Mouse (Mus musculus): ENCODE data around the gene Cdh15. TPM values are rescaled to one million over a fixed set of nuclear protein-coding genes. Genes with fewer than 3 reads are reported as not detected.

Gene Cdh15
- total and polyA plus RNA-seq, 3 experiments: not detected

DNA sequence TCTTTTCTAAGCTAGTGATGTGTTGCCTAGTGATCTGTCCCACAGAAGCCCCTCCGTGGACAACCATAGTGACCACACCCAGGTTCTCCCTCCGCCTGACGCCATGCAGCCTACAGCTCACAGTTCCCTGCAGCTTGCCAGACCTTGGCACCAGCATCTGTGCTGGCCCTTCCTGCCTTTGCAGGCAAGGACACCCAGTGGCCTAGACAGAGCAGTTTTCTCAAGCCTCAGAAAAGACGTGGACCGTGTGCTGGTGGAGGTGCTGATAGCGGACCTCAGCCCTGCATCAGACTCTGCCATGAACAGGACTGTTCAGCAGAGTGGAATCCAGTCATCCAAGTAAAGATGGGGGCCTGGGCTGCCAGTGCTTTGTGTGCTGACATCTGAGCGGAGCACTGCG lies 37.4 kb upstream of the Cdh15 start:
- no peaks in the 10 kb centered on the region for H3K36me3 ChIP-seq (ENCODE audit: control insufficient read depth, insufficient read depth, low read length)
- no peak overlapping the region for H3K27ac ChIP-seq
- TF ChIP-seq POLR2A (IDR thresholded peaks at IDR 0.05; ENCODE audit: insufficient read depth, low read depth, low read length) (no peak), EP300 (IDR thresholded peaks at IDR 0.05; ENCODE audit: insufficient read depth, low read depth, low read length) (no peak), CTCF (IDR thresholded peaks at IDR 0.05) (peak; percentile 16)
- H3K4me1 ChIP-seq (ENCODE audit: control insufficient read depth, insufficient read depth, low read length): no peaks in the 10 kb centered on the region
- DNase-seq: no peak
- no peaks in the 10 kb centered on the region for H3K27me3 ChIP-seq (ENCODE audit: control insufficient read depth, insufficient read depth, low read length)
- intact Hi-C loops (cut with DNase I): loop anchor here (5.0 kb wide), 2 partner anchors 133 to 193 kb away; no protein-coding TSS in a partner anchor
- no peak overlapping the region for H3K9ac ChIP-seq (ENCODE audit: low read depth, low read length)
- H3K4me3 ChIP-seq: no peak overlapping the region
- 73% methylated on average over 8 of the region's 8 CpGs for WGBS
- no peaks in the 10 kb centered on the region for H3K79me2 ChIP-seq (replicated peaks; ENCODE audit: control insufficient read depth, insufficient read depth, low read length)

DNA sequence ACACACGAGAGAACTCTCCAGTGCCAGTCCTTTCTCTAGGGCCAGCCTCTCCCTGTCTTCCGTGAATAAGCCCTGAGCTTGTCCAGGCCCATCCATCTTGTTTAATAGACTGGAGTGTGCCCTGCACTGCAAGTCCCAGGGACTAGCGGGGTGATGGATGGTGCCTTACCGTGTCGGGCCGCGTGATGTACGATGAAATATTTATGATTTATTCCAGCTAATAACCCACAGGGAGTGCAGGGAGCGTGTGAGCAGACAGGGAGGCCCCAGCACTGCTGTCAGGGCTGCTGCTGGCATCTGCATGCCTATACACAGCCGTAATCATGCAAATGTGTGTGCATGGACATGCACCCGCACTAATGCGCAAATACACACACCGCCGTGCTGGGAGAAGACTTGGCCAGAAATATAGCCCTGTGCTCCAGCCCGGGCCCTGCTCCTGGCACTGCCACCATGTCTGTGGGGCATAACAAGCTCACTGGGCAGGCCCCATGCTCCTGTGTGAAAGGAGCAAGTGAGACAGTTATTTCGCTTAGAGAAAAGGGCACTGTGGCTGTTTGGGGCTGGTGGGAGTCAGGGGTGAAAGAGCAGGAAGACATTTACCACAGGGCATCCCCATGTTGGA lies 35.8 kb upstream of the Cdh15 start:
- TF ChIP-seq CTCF (IDR thresholded peaks at IDR 0.05): no peak
- TF ChIP-seq POLR2A (IDR thresholded peaks at IDR 0.05; ENCODE audit: insufficient read depth, low read depth, low read length): no peak
- TF ChIP-seq EP300 (IDR thresholded peaks at IDR 0.05; ENCODE audit: insufficient read depth, low read depth, low read length): no peak
- Histone ChIP-seq H3K9ac (ENCODE audit: low read depth, low read length) (no peak overlapping the region), H3K27ac (no peak overlapping the region), H3K36me3 (ENCODE audit: control insufficient read depth, insufficient read depth, low read length) (no peaks in the 10 kb centered on the region), H3K4me3 (no peak overlapping the region), H3K4me1 (ENCODE audit: control insufficient read depth, insufficient read depth, low read length) (no peaks in the 10 kb centered on the region), H3K79me2 (replicated peaks; ENCODE audit: control insufficient read depth, insufficient read depth, low read length) (no peaks in the 10 kb centered on the region), H3K27me3 (ENCODE audit: control insufficient read depth, insufficient read depth, low read length) (no peaks in the 10 kb centered on the region)
- DNase-seq: no peak
- intact Hi-C loops (cut with DNase I): loop anchor here (5.0 kb wide), 2 partner anchors 135 to 195 kb away; no protein-coding TSS in a partner anchor
- 94% methylated on average over 16 of the region's 16 CpGs for WGBS

DNA sequence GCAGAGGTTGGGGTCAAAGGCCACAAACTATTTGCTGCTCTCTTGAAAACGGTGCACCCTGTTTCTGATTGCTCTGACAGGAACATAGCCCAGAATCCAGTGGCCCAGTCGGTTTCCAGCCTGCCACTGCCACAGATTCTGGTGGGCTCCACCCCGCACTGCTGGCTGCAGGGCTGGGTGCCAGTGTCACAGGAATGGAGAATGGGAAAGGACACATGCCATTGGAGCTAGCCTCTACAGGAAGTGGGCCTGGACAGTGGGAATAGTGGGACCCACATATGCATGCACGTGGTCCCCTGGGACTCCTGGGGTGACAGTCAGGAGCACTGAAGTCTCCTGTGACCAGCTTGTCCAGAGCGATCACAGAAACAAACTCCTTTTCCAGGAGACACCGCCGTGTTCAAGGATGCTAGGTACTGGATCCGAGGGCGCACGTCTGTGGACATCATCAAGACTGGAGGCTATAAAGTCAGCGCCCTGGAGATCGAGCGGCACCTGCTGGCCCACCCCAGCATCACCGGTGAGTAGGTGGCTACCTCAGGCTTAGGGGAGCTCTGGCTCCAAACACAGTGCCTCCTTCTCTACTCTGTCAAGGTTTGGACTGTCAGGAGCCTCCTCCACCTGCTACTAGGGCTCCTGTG lies 35.0 kb upstream of the Cdh15 start:
- Histone ChIP-seq H3K4me3 (no peak overlapping the region), H3K4me1 (ENCODE audit: control insufficient read depth, insufficient read depth, low read length) (no peaks in the 10 kb centered on the region), H3K36me3 (ENCODE audit: control insufficient read depth, insufficient read depth, low read length) (no peaks in the 10 kb centered on the region), H3K27me3 (ENCODE audit: control insufficient read depth, insufficient read depth, low read length) (no peaks in the 10 kb centered on the region), H3K9ac (ENCODE audit: low read depth, low read length) (no peak overlapping the region), H3K27ac (no peak overlapping the region), H3K79me2 (replicated peaks; ENCODE audit: control insufficient read depth, insufficient read depth, low read length) (no peaks in the 10 kb centered on the region)
- intact Hi-C loops (cut with DNase I): loop anchor here (5.0 kb wide), 2 partner anchors 135 to 195 kb away; no protein-coding TSS in a partner anchor
- WGBS: 80% methylated on average over 14 of the region's 14 CpGs
- no peak for DNase-seq
- TF ChIP-seq POLR2A (IDR thresholded peaks at IDR 0.05; ENCODE audit: insufficient read depth, low read depth, low read length): no peak
- no peak for TF ChIP-seq EP300 (IDR thresholded peaks at IDR 0.05; ENCODE audit: insufficient read depth, low read depth, low read length)
- TF ChIP-seq CTCF (IDR thresholded peaks at IDR 0.05): peak; percentile 63

DNA sequence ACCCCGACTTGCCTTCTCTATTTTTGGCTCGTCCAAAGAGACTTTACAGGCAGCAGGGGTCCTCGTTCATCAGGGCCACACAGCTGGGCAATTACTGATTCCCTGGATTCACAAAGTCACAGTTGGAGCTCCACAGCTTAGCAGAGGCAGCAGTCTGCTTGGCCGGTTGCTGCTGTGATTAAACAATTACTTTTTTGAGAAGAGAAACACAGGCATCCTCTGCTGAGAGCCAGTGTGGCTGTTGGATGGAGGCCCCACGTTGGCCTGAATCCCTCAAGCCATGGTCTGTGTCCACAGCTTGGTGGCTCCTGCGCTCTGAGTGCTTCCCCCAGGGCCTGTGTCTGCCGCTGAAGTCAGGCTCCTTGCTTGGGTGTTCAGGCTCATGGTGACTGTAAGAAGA lies 33.2 kb upstream of the Cdh15 start:
- Histone ChIP-seq H3K9ac (ENCODE audit: low read depth, low read length) (no peak overlapping the region), H3K36me3 (ENCODE audit: control insufficient read depth, insufficient read depth, low read length) (no peaks in the 10 kb centered on the region), H3K79me2 (replicated peaks; ENCODE audit: control insufficient read depth, insufficient read depth, low read length) (no peaks in the 10 kb centered on the region), H3K4me1 (ENCODE audit: control insufficient read depth, insufficient read depth, low read length) (no peaks in the 10 kb centered on the region), H3K27ac (no peak overlapping the region), H3K27me3 (ENCODE audit: control insufficient read depth, insufficient read depth, low read length) (no peaks in the 10 kb centered on the region), H3K4me3 (no peak overlapping the region)
- DNase-seq: no peak
- TF ChIP-seq EP300 (IDR thresholded peaks at IDR 0.05; ENCODE audit: insufficient read depth, low read depth, low read length): no peak
- no peak for TF ChIP-seq POLR2A (IDR thresholded peaks at IDR 0.05; ENCODE audit: insufficient read depth, low read depth, low read length)
- TF ChIP-seq CTCF (IDR thresholded peaks at IDR 0.05): no peak
- intact Hi-C loops (cut with DNase I): loop anchor here (5.0 kb wide), 2 partner anchors 137 to 197 kb away; no protein-coding TSS in a partner anchor
- WGBS: 45% methylated on average over 7 of the region's 7 CpGs

DNA sequence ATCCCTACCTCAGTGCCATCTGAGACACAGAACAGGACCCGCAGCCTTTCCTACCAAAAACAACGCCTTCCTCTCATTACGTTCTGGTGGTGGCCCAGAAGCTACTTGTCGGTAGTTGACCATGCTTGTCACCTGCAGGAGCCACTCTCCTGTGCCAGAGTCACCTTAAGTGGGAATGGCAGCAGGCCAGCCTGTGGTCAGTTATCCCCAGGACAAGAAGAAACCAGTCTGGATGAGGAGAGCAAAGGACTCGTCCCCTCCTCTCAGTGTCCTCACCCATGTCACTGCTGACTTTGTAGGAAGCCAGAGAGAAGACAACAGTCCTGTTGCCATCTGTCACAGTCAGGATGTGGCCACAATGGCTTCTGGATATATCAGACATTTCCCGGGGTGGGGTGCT lies 30.8 kb upstream of the Cdh15 start:
- intact Hi-C loops (cut with DNase I): no loop called here
- 82% methylated on average over 6 of the region's 6 CpGs for WGBS
- H3K27me3 ChIP-seq (ENCODE audit: control insufficient read depth, insufficient read depth, low read length): no peaks in the 10 kb centered on the region

More for the DNA sequence above, 30.8 kb upstream of the Cdh15 start:
- Histone ChIP-seq H3K27ac (no peak overlapping the region), H3K79me2 (replicated peaks; ENCODE audit: control insufficient read depth, insufficient read depth, low read length) (no peaks in the 10 kb centered on the region), H3K4me3 (no peak overlapping the region), H3K4me1 (ENCODE audit: control insufficient read depth, insufficient read depth, low read length) (no peaks in the 10 kb centered on the region), H3K36me3 (ENCODE audit: control insufficient read depth, insufficient read depth, low read length) (no peaks in the 10 kb centered on the region), H3K9ac (ENCODE audit: low read depth, low read length) (no peak overlapping the region)
- TF ChIP-seq EP300 (IDR thresholded peaks at IDR 0.05; ENCODE audit: insufficient read depth, low read depth, low read length) (no peak), CTCF (IDR thresholded peaks at IDR 0.05) (no peak), POLR2A (IDR thresholded peaks at IDR 0.05; ENCODE audit: insufficient read depth, low read depth, low read length) (no peak)
- no peak for DNase-seq

Measured in heart, adult 2 months (tissue).